Comparison of ENCODE assay signal across 7 mouse cellular contexts in the genomic region with DNA sequence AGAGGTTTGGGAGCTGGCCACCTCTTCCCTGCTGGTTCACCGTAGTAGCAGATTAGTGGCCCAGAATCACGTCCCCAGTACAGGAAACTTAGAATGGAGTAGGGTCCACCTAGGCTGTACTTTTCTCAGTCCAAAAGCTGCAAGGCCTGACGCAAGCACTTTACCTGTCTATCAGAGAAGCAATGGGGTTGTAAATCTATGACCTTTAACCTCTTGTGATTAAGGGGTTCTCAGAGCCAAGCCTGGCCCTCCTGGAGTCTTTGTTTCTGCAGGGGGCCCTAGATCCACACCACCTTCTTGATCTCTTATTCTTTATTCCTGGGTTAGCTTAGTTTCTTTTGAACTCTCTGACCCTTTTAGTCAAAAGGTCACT. TPM values are rescaled to one million over a fixed set of nuclear protein-coding genes. Genes with fewer than 3 reads are reported as not detected.
DNase-seq lines count a peak whose midpoint lies in the region; ATAC-seq and TF ChIP-seq lines count a peak whose summit lies in the region.

No protein-coding gene starts in this region.

- H3K36me3 ChIP-seq in liver, embryonic 11.5 days (ENCODE audit: control insufficient read depth, insufficient read depth, low read length), result no peaks in the 10 kb centered on the region
- no peaks in the 10 kb centered on the region for H3K36me3 ChIP-seq in liver, postnatal 0 days (replicated peaks; ENCODE audit: insufficient read depth, low read length)
- H3K36me3 ChIP-seq in forebrain, embryonic 13.5 days (ENCODE audit: poor library complexity, severe bottlenecking), result peaks cover 27% of the 10 kb centered on the region
- peaks cover 6% of the 10 kb centered on the region for H3K36me3 ChIP-seq in limb, embryonic 11.5 days (ENCODE audit: control insufficient read depth, insufficient read depth, low read length)
- H3K36me3 ChIP-seq in stomach, embryonic 14.5 days (ENCODE audit: control insufficient read depth, insufficient read depth, low read length), result no peaks in the 10 kb centered on the region; the same call in 1 of the 2 replicates

- no peak for ATAC-seq in liver, embryonic 11.5 days (replicated peaks; ENCODE audit: low FRiP score)
- no peak for ATAC-seq in liver, postnatal 0 days
- ATAC-seq in forebrain, embryonic 13.5 days, result no peak
- ATAC-seq in limb, embryonic 11.5 days (ENCODE audit: insufficient number of reproducible peaks, low FRiP score, low TSS enrichment, low read depth), result no peak
- ATAC-seq in stomach, embryonic 14.5 days (ENCODE audit: insufficient number of reproducible peaks, insufficient read depth, low FRiP score, low read depth), result no peak

- H3K9me3 ChIP-seq in liver, embryonic 11.5 days (ENCODE audit: control insufficient read depth, low read length), result peaks cover 4% of the 10 kb centered on the region; the same call in 1 of the 2 replicates
- H3K9me3 ChIP-seq in liver, postnatal 0 days (ENCODE audit: low read length), result no peaks in the 10 kb centered on the region
- H3K9me3 ChIP-seq in forebrain, embryonic 13.5 days (replicated peaks), result no peaks in the 10 kb centered on the region
- no peaks in the 10 kb centered on the region; the same call in 1 of the 2 replicates for H3K9me3 ChIP-seq in limb, embryonic 11.5 days (ENCODE audit: control insufficient read depth, low read length)
- no peaks in the 10 kb centered on the region for H3K9me3 ChIP-seq in stomach, embryonic 14.5 days (ENCODE audit: control insufficient read depth, low read depth, low read length)

- peak overlapping the region; percentile 48 for H3K4me3 ChIP-seq in liver, embryonic 11.5 days (ENCODE audit: low read depth, low read length)
- no peak overlapping the region for H3K4me3 ChIP-seq in liver, postnatal 0 days (ENCODE audit: low read depth, low read length)
- H3K4me3 ChIP-seq in forebrain, embryonic 13.5 days, result peak overlapping the region; percentile 62
- H3K4me3 ChIP-seq in limb, embryonic 11.5 days (ENCODE audit: low read depth, low read length), result peak overlapping the region; percentile 89
- peak overlapping the region; percentile 73 for H3K4me3 ChIP-seq in stomach, embryonic 14.5 days (ENCODE audit: low read depth, low read length)

- H3K9ac ChIP-seq in liver, embryonic 11.5 days (ENCODE audit: low read depth, low read length), result peak overlapping the region; percentile 48
- no peak overlapping the region for H3K9ac ChIP-seq in liver, postnatal 0 days (replicated peaks)
- peak overlapping the region; percentile 80 for H3K9ac ChIP-seq in forebrain, embryonic 13.5 days
- H3K9ac ChIP-seq in limb, embryonic 11.5 days (ENCODE audit: low read length), result peak overlapping the region; percentile 99
- peak overlapping the region; percentile 92; the same call in 1 of the 2 replicates for H3K9ac ChIP-seq in stomach, embryonic 14.5 days (replicated peaks; ENCODE audit: low read depth, low read length)

- H3K4me2 ChIP-seq in liver, embryonic 11.5 days, result peak overlapping the region; percentile 62
- no peak overlapping the region for H3K4me2 ChIP-seq in liver, postnatal 0 days (ENCODE audit: low read depth, low read length)
- peak overlapping the region; percentile 86 for H3K4me2 ChIP-seq in forebrain, embryonic 13.5 days
- H3K4me2 ChIP-seq in limb, embryonic 11.5 days (ENCODE audit: low read depth, severe bottlenecking), result peak overlapping the region; percentile 96
- peak overlapping the region; percentile 58 for H3K4me2 ChIP-seq in stomach, embryonic 14.5 days (replicated peaks; ENCODE audit: low read depth, low read length)

- 36% methylated on average over 3 of the region's 3 CpGs for WGBS in liver, embryonic 11.5 days
- 34% methylated on average over 3 of the region's 3 CpGs for WGBS in liver, postnatal 0 days (ENCODE audit: insufficient replicate concordance)
- WGBS in forebrain, embryonic 13.5 days, result 3% methylated on average over 3 of the region's 3 CpGs
- 0% methylated on average over 3 of the region's 3 CpGs for WGBS in limb, embryonic 11.5 days
- 6% methylated on average over 3 of the region's 3 CpGs for WGBS in stomach, embryonic 14.5 days

- peaks cover 25% of the 10 kb centered on the region for H3K27me3 ChIP-seq in liver, embryonic 11.5 days (replicated peaks; ENCODE audit: control insufficient read depth, insufficient read depth, low read length)
- peaks cover 9% of the 10 kb centered on the region; the same call in 1 of the 2 replicates for H3K27me3 ChIP-seq in liver, postnatal 0 days (ENCODE audit: insufficient read depth, low read length)
- H3K27me3 ChIP-seq in forebrain, embryonic 13.5 days, result no peaks in the 10 kb centered on the region
- H3K27me3 ChIP-seq in limb, embryonic 11.5 days (ENCODE audit: control insufficient read depth, insufficient read depth, low read length), result no peaks in the 10 kb centered on the region
- H3K27me3 ChIP-seq in stomach, embryonic 14.5 days (ENCODE audit: control insufficient read depth, insufficient read depth, low read length), result no peaks in the 10 kb centered on the region

- no peak for DNase-seq in liver, embryonic 11.5 days (ENCODE audit: low spot score)
- DNase-seq in liver, postnatal 0 days, result no peak
- DNase-seq in limb, embryonic 11.5 days (ENCODE audit: low spot score), result no peak
- no peak for DNase-seq in frontal cortex, postnatal 14 days (ENCODE audit: low spot score in 2 of 2)
- no peak for DNase-seq in testis, postnatal 14 days (ENCODE audit: low spot score)

- H3K4me1 ChIP-seq in liver, embryonic 11.5 days (replicated peaks; ENCODE audit: control insufficient read depth, insufficient read depth, low read length), result peaks cover 10% of the 10 kb centered on the region
- peaks cover 6% of the 10 kb centered on the region for H3K4me1 ChIP-seq in liver, postnatal 0 days (ENCODE audit: insufficient read depth)
- peaks cover 25% of the 10 kb centered on the region for H3K4me1 ChIP-seq in forebrain, embryonic 13.5 days
- peaks cover 17% of the 10 kb centered on the region for H3K4me1 ChIP-seq in limb, embryonic 11.5 days (ENCODE audit: control insufficient read depth, insufficient read depth, low read length)
- H3K4me1 ChIP-seq in stomach, embryonic 14.5 days (ENCODE audit: control insufficient read depth, insufficient read depth, low read length), result peaks cover 34% of the 10 kb centered on the region

- no peak for TF ChIP-seq EP300 in liver, postnatal 0 days (IDR thresholded peaks at IDR 0.05; ENCODE audit: low read depth)

- no peak overlapping the region for H3K27ac ChIP-seq in liver, embryonic 11.5 days (ENCODE audit: low read depth, low read length)
- H3K27ac ChIP-seq in liver, postnatal 0 days (ENCODE audit: low read depth), result no peak overlapping the region
- peak overlapping the region; percentile 81 for H3K27ac ChIP-seq in forebrain, embryonic 13.5 days
- H3K27ac ChIP-seq in limb, embryonic 11.5 days (replicated peaks; ENCODE audit: low read depth, low read length), result peak overlapping the region; percentile 94
- H3K27ac ChIP-seq in stomach, embryonic 14.5 days (ENCODE audit: low read length), result peak overlapping the region; percentile 95

- no peak for TF ChIP-seq CTCF in liver, postnatal 0 days (IDR thresholded peaks at IDR 0.05; ENCODE audit: low read depth)

RNA-seq across cellular contexts. Expression of a gene that starts 0.9 kb away (rescaled TPM):
- 57.6 and 60.2 TPM in 2 replicates for polyA plus RNA-seq in liver, embryonic 11.5 days (2014; fragmentation: Nextera tagmentation; extraction: Ambion mirVana)
- 2.6 and 2.8 TPM in 2 replicates for polyA plus RNA-seq in liver, postnatal 0 days (2015; fragmentation: Nextera tagmentation; extraction: Ambion mirVana)
- polyA plus RNA-seq in forebrain, embryonic 13.5 days (2015; fragmentation: Nextera tagmentation; extraction: Ambion mirVana), result 62.1 and 63.3 TPM in 2 replicates
- polyA plus RNA-seq in limb, embryonic 11.5 days (2014; fragmentation: Nextera tagmentation; extraction: Ambion mirVana), result 273 and 276 TPM in 2 replicates
- polyA plus RNA-seq in stomach, embryonic 14.5 days (2014; fragmentation: Nextera tagmentation; extraction: Ambion mirVana), result 286 and 310 TPM in 2 replicates

Comparison
In these comparisons a context has a peak if more than half of its experiments do, and no peak if none do; other contexts are left out.
1. RNA of a gene that starts 0.9 kb away (polyA plus RNA-seq): 286 to 310 TPM in stomach, embryonic 14.5 days, 273 to 276 TPM in limb, embryonic 11.5 days, 62.1 to 63.3 TPM in forebrain, embryonic 13.5 days and 57.6 to 60.2 TPM in liver, embryonic 11.5 days; 2.6 to 2.8 TPM in liver, postnatal 0 days; every median in the first group is over 10 times any median in the second.
2. H3K27ac ChIP-seq: peak in forebrain, embryonic 13.5 days (single experiment), limb, embryonic 11.5 days (single experiment) and stomach, embryonic 14.5 days (single experiment); none in liver, embryonic 11.5 days (single experiment) and liver, postnatal 0 days (single experiment).